Mouse (Mus musculus) lung, postnatal 25 days (tissue): Measurements from ENCODE around the gene Klc4.

Experiments
- DNase-seq: peaks from one replicate; pipeline ENCODE4 v3.0.0; 2022; ENCODE audit warnings: low spot score

Gene Klc4

GRCm38 (mm10) chr17:46645561-46646321, at the start of gene Klc4, which contains the start of gene Mrpl2:
Gene Klc4, minus strand, starts transcription at chr17:46646022.
Gene Mrpl2, plus strand, starts transcription at chr17:46646229.
- DNase-seq = peak; percentile 98

- DNase-seq = no peak
These were observed 48.8 kb upstream of the Klc4 start for GRCm38 (mm10) chr17:46694517-46695063.

- DNase-seq = no peak
These were observed 45.6 kb upstream of the Klc4 start for GRCm38 (mm10) chr17:46691390-46691789.

DNA sequence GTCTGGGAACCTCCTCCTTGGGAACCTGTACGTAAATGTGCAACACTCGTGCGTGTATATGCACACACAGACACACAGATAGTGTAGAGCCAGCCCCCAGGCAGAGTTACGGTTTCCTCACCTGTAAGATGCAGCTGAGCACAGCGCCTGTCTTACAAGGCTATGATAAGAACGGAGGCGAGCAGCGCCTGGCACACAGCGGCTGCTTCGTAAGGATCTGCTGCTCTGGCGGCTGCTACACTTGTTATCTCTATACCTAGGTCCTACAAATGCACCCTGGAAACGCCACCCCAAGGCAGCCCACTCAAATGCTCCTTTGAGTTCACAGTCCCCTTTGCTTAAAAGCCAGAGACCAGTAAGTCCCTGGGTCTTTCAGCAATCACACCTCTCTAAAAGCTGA, 44.8 kb upstream of the Klc4 start:
- DNase-seq = no peak

DNA sequence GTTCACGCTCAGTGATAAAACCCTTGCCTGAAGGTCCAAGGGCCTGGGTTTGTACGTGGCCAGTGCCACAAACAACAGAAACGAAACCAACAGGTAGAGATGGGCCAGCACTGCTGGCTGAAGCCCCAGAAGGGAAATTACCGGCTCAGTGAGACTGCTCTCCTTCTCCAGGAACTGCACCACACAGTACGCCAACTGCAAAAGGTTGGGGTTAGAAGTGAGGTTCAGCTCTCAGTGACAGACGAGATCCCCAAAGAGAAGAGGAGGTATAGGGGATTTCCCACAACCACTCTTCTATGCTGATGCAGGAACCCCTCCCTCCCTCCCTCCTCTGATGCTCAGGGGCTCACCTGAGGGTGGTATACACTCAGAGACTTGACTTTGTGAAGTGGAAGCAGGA, 40.1 kb upstream of the Klc4 start:
- no peak for DNase-seq

DNA sequence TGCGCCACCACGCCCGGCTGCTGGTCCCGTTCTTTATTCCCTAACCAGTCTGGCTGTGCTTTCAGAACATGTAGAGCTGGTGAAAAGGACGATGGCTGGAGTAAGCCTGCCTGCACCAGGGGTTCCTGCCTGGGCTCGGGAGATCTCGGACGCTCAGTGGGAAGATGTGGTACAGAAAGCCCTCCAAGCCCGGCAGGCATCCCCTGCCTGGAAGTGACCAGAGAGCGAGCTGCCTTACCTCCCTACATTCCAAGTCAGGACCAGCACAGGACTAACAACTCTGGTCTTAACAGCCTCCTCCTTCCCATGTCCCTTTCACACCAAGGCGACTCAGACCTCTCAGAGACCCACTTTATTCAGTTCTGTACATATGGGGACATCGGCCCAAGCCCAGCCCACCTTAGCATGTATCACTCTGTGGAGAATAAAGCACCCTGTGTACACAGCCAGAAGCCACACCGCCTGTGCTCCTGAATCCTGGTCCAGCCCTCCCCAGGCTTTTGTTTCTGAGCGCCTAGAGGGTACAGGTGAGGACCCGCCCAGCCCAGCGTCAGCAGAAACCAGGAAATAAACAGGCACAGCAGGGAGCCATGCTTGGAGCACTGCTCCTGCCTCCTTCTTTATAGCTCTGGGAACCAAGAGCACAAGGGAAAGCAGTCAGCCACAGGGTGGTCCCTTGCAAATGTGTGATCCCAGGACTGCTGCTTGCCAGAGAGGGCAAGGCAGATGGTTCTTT, 37.0 kb upstream of the Klc4 start:
- DNase-seq = no peak

- DNase-seq = no peak
These were observed 35.8 kb upstream of the Klc4 start for GRCm38 (mm10) chr17:46681466-46682118.

DNA sequence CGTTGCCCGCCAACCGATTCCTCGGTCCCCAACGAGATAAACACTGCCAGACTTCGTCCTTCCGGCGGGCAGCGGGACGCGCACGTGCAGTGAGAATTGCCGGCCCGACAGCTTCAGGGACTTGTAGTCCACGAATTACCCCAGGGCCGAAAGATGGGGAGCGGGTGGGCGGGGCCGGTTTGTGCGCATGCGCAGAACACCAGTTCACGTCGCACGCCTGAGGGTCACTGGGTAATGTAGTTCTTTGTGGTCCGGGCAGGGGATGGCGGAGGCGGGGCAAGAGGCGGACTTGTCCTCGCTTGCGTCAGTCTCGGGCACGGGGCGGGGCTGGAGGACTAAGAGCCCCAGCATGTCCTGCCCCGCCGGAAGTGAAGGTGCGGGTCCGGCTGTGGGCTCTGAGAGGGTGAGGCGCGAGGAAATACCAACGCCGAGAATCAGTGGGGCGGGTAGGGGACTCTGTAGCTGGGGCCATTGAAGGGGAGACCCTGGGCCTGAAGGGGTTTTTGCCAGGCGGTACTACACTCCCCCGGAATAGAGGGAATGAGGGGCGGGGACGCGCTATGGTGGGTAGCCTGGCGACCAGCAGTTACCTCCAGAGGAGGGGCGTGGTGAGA, 35.0 kb upstream of the Klc4 start, which contains the start of gene Klhdc3:
TSS of gene Klhdc3 (minus strand) at position 155 of the 614 bp plus-strand sequence.
- peak; percentile 98 for DNase-seq

- DNase-seq = peak; percentile 24
These were observed 34.3 kb upstream of the Klc4 start for GRCm38 (mm10) chr17:46679843-46680759.

DNA sequence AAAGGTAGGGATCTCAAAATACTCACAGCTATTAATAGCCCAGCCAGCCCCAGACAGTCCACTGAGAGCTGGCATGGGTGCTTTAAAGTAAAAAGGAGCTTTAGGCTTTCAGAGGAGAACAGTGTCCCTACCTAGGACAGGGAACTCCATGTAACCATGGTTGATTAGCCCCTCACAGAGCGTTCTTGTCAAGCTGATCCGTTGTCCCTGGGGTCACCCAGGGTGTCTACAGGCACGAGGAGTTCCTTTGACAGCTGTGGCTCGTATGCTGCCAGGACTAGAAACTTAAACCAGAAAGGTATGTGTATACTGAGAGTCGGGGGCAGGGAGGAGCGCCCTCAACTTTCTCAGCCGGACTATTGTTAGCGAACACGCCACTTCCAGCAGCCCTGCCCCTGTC, 33.1 kb upstream of the Klc4 start:
- no peak for DNase-seq

- peak; percentile 66 for DNase-seq
These were observed 32.6 kb upstream of the Klc4 start, which contains the start of gene Mea1 for GRCm38 (mm10) chr17:46678416-46678815. Gene Mea1, plus strand, starts transcription at chr17:46678793.

DNA sequence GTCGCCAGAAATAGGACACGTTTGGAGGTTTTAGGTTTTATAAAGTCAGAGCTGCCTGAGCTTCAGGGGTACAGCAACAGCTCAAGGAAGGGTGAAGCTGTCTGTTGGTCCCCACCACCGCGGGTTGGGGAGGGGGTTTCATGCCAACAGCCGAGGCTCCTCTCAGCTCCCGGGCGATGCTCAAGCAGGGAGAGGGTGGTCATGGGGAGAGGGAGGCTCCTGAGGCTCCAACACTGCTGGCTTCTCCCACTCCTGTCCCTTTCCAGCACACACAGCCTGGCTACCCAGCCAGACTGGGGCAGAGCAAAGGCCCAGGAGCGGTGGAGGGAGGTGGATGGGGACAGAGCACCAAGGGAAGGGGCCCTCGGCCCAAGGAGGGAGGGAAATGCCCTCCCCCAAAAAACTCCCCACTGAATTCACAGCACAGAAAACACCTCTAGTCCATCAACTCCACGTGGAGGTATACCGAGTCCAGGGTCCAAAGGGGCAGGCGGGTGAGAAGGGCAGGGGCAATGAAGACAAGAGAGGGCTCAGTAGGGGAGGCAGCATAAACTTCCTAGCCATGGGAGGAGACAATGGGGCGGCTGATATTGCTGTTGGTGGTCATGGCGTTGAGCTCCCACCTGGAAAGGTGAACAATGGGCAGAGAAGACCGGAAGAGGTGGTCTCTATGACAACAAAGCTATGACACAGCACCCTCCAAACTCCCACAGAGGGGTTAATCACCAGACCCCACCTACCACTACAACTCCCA, 28.9 kb upstream of the Klc4 start:
- DNase-seq = no peak

- peak; percentile 95 for DNase-seq
These were observed 28.2 kb upstream of the Klc4 start, which contains the start of gene Rrp36 for GRCm38 (mm10) chr17:46673850-46674529. Gene Rrp36, minus strand, starts transcription at chr17:46674352.

DNA sequence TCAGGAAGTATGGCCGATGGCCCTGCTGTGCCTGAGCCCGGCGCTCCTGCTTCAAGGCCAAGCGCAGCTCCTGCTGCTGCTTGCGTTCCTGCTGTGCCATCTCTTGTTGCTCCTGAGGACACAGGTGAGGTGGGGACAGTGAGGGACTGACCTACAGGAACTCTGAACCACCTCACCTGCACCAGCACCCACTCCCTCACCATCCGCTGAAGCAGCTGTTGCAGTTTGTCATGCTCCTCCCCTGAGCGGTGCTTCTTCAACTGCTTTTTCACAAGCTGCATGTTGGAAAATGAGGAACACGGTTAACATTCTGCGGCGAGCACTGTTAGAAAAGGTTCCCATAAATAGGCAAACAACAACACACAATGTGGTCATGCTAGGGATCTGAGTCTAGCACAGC, 24.1 kb upstream of the Klc4 start:
- DNase-seq = no peak

DNA sequence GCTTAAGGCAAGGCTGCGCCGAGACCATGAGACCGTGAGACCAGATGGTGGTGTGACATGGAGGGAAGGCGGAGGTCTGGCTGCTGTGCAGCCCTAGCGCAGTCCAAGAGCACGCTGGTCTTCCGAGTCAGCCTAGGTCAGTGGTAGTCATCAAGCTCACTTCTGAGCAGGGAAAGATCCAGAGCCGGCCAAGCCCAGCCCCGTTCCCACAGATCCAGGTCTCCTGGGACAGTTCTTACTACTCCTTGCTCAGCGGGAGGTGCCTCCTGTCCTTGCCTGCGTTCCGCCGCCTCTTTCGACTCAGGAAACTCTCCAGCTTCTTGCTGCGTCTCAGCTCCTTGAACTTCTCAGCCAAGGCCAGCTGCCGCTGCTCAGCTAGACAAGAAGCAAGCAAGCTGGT, 21.9 kb upstream of the Klc4 start:
- no peak for DNase-seq

- no peak for DNase-seq
These were observed 16.9 kb upstream of the Klc4 start for GRCm38 (mm10) chr17:46662730-46663129.

- no peak for DNase-seq
These were observed 16.2 kb upstream of the Klc4 start for GRCm38 (mm10) chr17:46661981-46662380.

- DNase-seq = no peak
These were observed 15.5 kb upstream of the Klc4 start for GRCm38 (mm10) chr17:46661351-46661750.

GRCm38 (mm10) chr17:46656054-46656453, 10.2 kb upstream of the Klc4 start:
- no peak for DNase-seq
